Mouse (Mus musculus) cerebellum, adult 2 months (tissue): ENCODE data around the gene Tuba8. TPM values are rescaled to one million over a fixed set of nuclear protein-coding genes. Genes with fewer than 3 reads are reported as not detected.

ENCODE experiments used
- DNase-seq, 2 experiments: peaks; one replicate each; pipeline ENCODE4 v3.0.0; 2021
- H3K27ac ChIP-seq: fragments of 200-500 bp; 2 replicates; pipeline ENCODE4 v1.5.1; 2012; ENCODE audit warnings: low read length, control low read depth, inconsistent platforms; ENCODE audit not compliant: insufficient read depth
- H3K27me3 ChIP-seq: fragments of 200-500 bp; 2 replicates; pipeline ENCODE4 v1.6.1; 2012; ENCODE audit warnings: inconsistent platforms, mild to moderate bottlenecking, low read length, moderate library complexity; ENCODE audit not compliant: control insufficient read depth, insufficient read depth
- H3K4me1 ChIP-seq: fragments of 200-500 bp; 2 replicates; pipeline ENCODE4 v1.6.1; 2011; ENCODE audit warnings: low read length; ENCODE audit not compliant: control insufficient read depth, insufficient read depth
- H3K4me3 ChIP-seq: fragments of 200-500 bp; replicated peaks from 2 replicates; pipeline ENCODE3; 2011; ENCODE audit warnings: mild to moderate bottlenecking, low read depth, low read length, control low read depth; ENCODE audit not compliant: insufficient read depth
- CTCF ChIP-seq: fragments of 200-500 bp; IDR thresholded peaks from 2 replicates; pipeline ENCODE4 v1.5.1; 2011; ENCODE audit warnings: low read depth, mild to moderate bottlenecking, control low read depth, low read length, moderate library complexity, borderline replicate concordance; ENCODE audit not compliant: insufficient read depth
- POLR2A ChIP-seq: fragments of 200-500 bp; IDR thresholded peaks from 2 replicates; pipeline ENCODE4 v1.6.1; 2011; ENCODE audit warnings: low read length, control low read depth, borderline replicate concordance; ENCODE audit not compliant: insufficient read depth
- WGBS: fragments of 180-500 bp; shearing (Covaris S2); methylation state at CpG from one replicate; pipeline ENCODE4 v1.1.7; 2018; 5-methylcytosine and 5-hydroxymethylcytosine counted together
- polyA plus RNA-seq: library from polyadenylated mRNA; depleted of rRNA; stranded (reverse); fragments of >200 nt; gene quantifications from 2 replicates; pipeline ENCODE4 v1.2.3, GENCODE M21; 2012; rRNA removed

Gene Tuba8
- 19.9 and 21.5 TPM in 2 replicates for polyA plus RNA-seq

- WGBS = 3% methylated on average over 30 of the region's 30 CpGs
- Histone ChIP-seq H3K4me3 (peak within 1 kb of the TSS; percentile 54), H3K27ac (no peak within 1 kb of the TSS), H3K4me1 (no peaks in the 10 kb centered on the region), H3K27me3 (no peaks in the 10 kb centered on the region)
- peak; percentile 63 to 65 for DNase-seq
- TF ChIP-seq POLR2A (no peak), CTCF (no peak)
Measured at GRCm38 (mm10) chr6:121210149-121210925, at the start of gene Tuba8. Gene Tuba8, plus strand, starts transcription at chr6:121210696.

DNA sequence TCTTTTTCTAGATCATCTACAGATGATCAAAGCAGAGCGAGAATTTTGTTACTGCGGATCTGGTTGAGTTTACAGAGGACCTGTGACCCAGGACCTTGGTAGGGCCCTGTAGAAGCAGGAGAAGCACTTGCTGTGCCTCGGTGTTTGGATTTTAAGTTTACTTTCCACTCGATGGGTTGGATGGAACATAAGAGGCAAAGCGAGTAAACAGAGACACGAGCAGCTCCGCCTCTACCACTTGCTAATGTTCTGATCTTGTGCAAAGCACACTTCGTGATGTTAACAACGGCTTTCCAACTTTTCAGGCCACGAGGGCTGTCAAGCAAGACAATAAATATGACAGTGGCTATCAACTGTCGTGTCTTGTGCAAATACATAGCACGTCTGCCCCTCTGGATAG lies 47.9 kb upstream of the Tuba8 start:
- DNase-seq = no peak
- H3K4me1 ChIP-seq = no peaks in the 10 kb centered on the region
- TF ChIP-seq CTCF (no peak), POLR2A (no peak)

GRCm38 (mm10) chr6:121166098-121166552 lies 44.4 kb upstream of the Tuba8 start:
- TF ChIP-seq CTCF = no peak
- no peak for TF ChIP-seq POLR2A
- no peak overlapping the region for H3K27ac ChIP-seq

More for the DNA sequence above, 47.9 kb upstream of the Tuba8 start:
- 89% methylated on average over 12 of the region's 12 CpGs for WGBS
- Histone ChIP-seq H3K27ac (no peak overlapping the region), H3K4me3 (no peak overlapping the region), H3K27me3 (no peaks in the 10 kb centered on the region)

DNA sequence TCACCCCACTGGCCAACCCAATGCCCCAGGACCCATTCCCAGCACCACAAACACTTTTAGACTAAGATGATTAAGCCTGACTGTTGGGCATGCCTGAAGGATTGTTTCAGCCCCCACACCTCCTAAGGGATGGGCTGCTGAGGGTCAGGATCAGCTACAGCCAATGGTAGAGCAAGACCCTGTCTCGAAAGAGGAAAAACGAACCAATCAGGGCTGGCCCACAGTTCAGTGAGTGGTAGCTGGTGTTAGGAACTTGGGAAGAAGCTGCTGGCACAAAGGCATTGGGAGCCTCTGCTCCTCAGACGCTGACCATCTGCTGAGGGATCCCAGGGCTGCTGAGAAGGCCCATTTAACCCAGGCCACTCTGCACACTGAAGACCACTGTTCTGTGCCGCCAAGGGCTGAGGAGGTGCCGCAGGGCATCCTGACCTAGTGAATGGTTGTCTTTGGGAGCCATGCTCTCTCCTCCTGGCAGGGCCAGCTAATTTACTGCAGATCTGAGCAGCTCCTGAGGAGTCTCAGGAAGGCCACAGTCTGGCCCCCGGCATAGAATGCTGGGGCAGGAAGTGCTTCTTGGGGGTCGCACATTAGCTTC lies 43.0 kb upstream of the Tuba8 start:
- 60% methylated on average over 7 of the region's 7 CpGs for WGBS
- no peak overlapping the region for H3K27ac ChIP-seq
- no peaks in the 10 kb centered on the region for H3K27me3 ChIP-seq
- H3K4me1 ChIP-seq = no peaks in the 10 kb centered on the region
- no peak for DNase-seq
- no peak overlapping the region for H3K4me3 ChIP-seq
- TF ChIP-seq CTCF (no peak), POLR2A (no peak)

More at GRCm38 (mm10) chr6:121166098-121166552, 44.4 kb upstream of the Tuba8 start:
- Histone ChIP-seq H3K27me3 (no peaks in the 10 kb centered on the region), H3K4me1 (no peaks in the 10 kb centered on the region), H3K4me3 (no peak overlapping the region)
- 37% methylated on average over 10 of the region's 10 CpGs for WGBS
- no peak for DNase-seq

DNA sequence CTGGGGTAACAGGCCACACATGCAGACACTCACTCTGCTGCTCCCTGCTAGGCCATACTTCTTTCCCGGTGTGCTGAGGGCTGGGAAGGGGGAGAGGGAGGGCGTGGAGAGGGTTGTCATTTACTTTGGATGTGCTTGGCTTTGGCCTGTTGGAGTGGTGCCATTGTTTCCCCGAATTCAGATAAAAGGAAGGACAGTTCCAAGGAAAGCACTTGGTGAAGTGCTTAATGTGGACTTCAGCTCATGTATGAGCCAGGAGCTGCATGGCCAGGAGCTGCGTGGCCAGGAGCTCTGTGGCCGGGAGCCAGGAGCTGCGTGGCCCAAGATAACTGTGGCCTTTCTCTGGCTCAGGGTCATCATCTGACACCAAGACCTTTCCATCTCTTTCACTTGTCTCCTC lies 39.4 kb upstream of the Tuba8 start:
- H3K27me3 ChIP-seq = no peaks in the 10 kb centered on the region
- no peak overlapping the region for H3K27ac ChIP-seq
- DNase-seq = no peak
- WGBS = 40% methylated on average over 6 of the region's 6 CpGs
- H3K4me1 ChIP-seq = no peaks in the 10 kb centered on the region
- TF ChIP-seq POLR2A (no peak), CTCF (no peak)
- H3K4me3 ChIP-seq = no peak overlapping the region

GRCm38 (mm10) chr6:121173471-121173870 lies 37.0 kb upstream of the Tuba8 start:
- 71% methylated on average over 5 of the region's 5 CpGs for WGBS
- no peak overlapping the region for H3K27ac ChIP-seq
- DNase-seq = no peak
- peaks cover 4% of the 10 kb centered on the region for H3K4me1 ChIP-seq
- H3K27me3 ChIP-seq = no peaks in the 10 kb centered on the region
- TF ChIP-seq POLR2A (no peak), CTCF (no peak)
- no peak overlapping the region for H3K4me3 ChIP-seq

DNA sequence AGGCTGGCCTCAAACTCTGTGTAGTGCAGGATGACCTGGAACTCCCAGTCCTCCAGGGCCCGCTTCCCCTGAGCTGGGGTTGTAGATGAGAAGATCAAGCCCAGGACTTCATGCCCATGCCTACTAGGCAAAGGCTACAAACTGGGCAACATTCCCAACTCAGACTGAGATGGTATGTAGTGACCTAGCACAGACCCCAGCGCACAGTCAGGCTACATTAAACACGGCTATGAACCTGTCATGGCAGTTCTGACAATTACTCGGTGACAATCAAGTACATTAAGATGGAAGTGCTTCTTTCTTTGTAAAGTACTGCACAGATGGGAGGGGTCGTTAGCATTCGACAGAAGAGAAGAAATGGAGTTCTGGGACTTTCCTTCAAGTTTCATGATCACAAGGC lies 35.7 kb upstream of the Tuba8 start:
- TF ChIP-seq CTCF = no peak
- TF ChIP-seq POLR2A = no peak
- peaks cover 8% of the 10 kb centered on the region for H3K4me1 ChIP-seq
- 91% methylated on average over 6 of the region's 6 CpGs for WGBS
- H3K27me3 ChIP-seq = no peaks in the 10 kb centered on the region
- no peak overlapping the region for H3K27ac ChIP-seq
- no peak for DNase-seq
- no peak overlapping the region for H3K4me3 ChIP-seq

DNA sequence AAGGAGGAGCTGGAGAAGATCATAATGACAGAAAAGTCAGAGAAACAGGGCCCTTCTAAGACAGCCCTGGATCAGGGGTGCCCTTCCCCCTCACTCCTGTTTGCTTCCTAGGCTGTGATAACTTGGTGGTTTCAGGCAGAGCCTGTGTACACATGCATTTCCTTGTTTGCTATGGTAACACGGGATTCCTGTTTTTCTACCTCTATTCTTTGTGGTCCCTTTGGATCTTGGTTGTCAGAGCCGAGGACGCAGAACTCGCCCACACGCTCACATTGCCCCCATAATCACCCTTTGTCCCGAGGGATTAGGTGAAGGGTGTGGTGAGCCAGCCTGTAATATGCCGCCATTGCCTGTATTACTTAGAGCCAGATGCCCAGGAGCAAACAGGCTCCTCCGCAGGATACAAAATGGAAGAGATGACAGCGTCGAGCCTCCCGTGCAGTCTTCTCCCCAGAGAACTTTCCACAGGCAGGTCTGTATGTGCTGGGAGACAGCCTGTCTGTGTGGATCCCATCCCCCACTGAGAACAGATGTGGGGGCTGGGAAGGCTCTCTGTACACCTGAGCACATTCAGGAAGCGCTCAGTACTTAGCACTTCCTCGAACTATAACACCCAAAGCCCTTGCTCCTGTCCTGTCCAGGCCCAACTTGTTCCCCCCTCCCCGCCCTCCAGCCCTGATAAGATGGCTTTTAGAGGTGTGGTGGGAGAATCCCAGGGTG lies 34.3 kb upstream of the Tuba8 start:
- no peak overlapping the region for H3K27ac ChIP-seq
- 70% methylated on average over 14 of the region's 14 CpGs for WGBS
- H3K4me1 ChIP-seq = peaks cover 8% of the 10 kb centered on the region
- H3K27me3 ChIP-seq = no peaks in the 10 kb centered on the region
- no peak overlapping the region for H3K4me3 ChIP-seq
- DNase-seq = no peak
- TF ChIP-seq POLR2A (no peak), CTCF (no peak)
